Mouse (Mus musculus) heart, postnatal 0 days (tissue): Measurements from ENCODE around the gene Ext2.

Source experiments
- CTCF ChIP-seq: IDR thresholded peaks from 2 replicates; pipeline ENCODE4 v1.5.1; 2016; ENCODE audit warnings: antibody characterized with exemption, control low read depth, low read depth
- EP300 ChIP-seq: IDR thresholded peaks from 2 replicates; pipeline ENCODE4 v1.6.1; 2016; ENCODE audit warnings: antibody characterized with exemption, low read depth

DNA sequence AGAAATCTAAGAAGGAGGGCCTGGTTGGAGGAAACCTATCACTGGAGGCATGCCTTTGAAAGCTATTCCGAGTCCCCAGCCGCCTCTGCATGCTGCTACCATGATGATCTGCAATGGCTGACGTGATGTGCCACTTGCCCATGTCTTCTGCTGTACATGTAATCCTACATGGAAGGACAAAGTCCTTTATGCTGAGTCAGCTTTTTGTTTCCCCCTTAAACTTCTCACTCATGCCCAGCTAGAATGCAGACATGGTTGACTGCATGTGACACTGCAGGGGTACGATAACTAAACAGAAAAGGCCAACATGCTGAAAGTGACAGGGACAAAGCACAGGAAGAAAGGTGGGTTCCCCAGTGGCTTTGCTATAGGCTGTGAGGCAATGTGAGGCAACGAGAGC, 56.6 kb downstream of the Ext2 start:
- TF ChIP-seq CTCF (no peak), EP300 (no peak)
